Mouse (Mus musculus) macrophage (primary cell): ENCODE measurements around the gene Odf2. TPM values are rescaled to one million over a fixed set of nuclear protein-coding genes. Genes with fewer than 3 reads are reported as not detected.

Experiments used
- H3K27ac ChIP-seq: fragments of 350-480 bp; formaldehyde crosslinking; 2 replicates; pipeline ENCODE4 v1.9.0; 2021
- H3K36me3 ChIP-seq: fragments of 350-480 bp; formaldehyde crosslinking; 2 replicates; pipeline ENCODE4 v1.9.0; 2021; ENCODE audit errors: inconsistent target
- H3K4me3 ChIP-seq: fragments of 350-480 bp; formaldehyde crosslinking; 2 replicates; pipeline ENCODE4 v1.9.0; 2021; ENCODE audit errors: inconsistent target
- H3K79me2 ChIP-seq: fragments of 350-480 bp; formaldehyde crosslinking; 2 replicates; pipeline ENCODE4 v1.9.0; 2021; ENCODE audit errors: inconsistent target
- WGBS: methylation state at CpG from one replicate; pipeline ENCODE4 v1.1.7; 2026; ENCODE audit warnings: inconsistent platforms; ENCODE audit not compliant: missing documents; 5-methylcytosine and 5-hydroxymethylcytosine counted together
- polyA plus RNA-seq: library from polyadenylated mRNA; stranded (reverse); fragments of 250-400 nt; gene quantifications from 3 replicates; pipeline ENCODE4 v1.2.4, GENCODE M21; 2018; ENCODE audit warnings: inconsistent platforms

Gene Odf2
- polyA plus RNA-seq, 1 experiment from 2014 or later: 46.9 TPM

DNA sequence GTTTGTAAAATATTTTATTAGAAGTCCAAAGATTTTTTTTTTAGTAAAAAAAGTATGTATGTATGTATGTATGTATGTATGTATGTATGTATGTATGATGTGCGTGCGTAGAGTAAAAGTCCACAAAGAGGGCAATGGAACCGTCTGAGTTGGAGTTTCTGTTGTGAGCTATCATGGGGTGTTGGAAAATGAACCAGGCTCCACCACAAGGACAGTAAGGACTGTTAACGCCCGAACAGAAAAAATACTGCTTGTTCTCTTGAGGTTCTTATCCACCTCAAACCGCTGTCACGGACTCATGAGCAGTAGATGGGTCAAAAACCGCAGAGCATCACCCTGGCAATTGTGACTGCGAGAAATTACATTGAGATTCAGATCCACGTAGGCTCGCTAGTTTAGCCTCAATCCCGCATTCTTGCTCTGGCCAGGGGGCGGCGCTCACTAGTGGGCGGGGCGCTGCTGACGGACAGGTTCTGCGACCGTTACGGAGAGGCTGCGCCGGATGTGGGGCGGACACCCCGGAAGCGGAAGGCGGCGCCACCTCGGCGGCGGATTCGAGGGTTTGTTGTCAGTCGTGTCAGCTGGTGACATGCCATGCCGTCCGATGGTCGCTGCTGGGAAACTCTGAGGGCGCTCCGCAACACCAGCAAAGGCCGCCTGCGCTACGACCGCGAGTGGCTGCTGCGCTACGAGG lies 46.0 kb downstream of the Odf2 start, which contains the start of gene Gle1:
Gene Gle1 (plus strand): TSS at position 521 of the 694 bp plus-strand sequence.
- peaks cover 8% of the 10 kb centered on the region; the same call in 1 of the 2 replicates for H3K79me2 ChIP-seq
- WGBS: 3% methylated on average over 37 of the region's 44 CpGs
- H3K27ac ChIP-seq: peak within 1 kb of the TSS; percentile 32; the same call in 1 of the 2 replicates
- peaks cover 13% of the 10 kb centered on the region; the same call in 1 of the 2 replicates for H3K36me3 ChIP-seq
- H3K4me3 ChIP-seq: peak within 1 kb of the TSS; percentile 65

DNA sequence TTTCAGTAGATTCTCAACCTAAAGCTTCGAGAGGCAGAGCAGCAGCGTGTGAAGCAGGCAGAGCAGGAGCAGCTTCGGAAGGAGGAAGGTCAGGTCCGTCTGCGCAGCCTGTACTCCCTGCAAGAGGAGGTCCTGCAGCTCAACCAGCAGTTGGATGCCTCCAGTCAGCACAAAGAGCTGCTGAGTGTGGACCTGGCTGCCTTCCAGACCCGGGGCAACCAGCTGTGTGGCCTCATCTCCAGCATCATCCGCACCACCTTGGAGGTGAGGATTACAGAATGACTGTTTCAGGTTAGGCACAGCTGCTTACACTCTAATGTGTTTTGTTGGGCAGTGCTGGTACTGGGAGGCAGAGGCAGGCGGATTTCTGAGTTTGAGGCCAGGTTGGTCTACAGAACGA lies 51.1 kb downstream of the Odf2 start:
- H3K4me3 ChIP-seq: no peak overlapping the region
- H3K27ac ChIP-seq: no peak overlapping the region
- WGBS: 97% methylated on average over 9 of the region's 9 CpGs
- H3K36me3 ChIP-seq: peaks cover 39% of the 10 kb centered on the region
- H3K79me2 ChIP-seq: peaks cover 8% of the 10 kb centered on the region; the same call in 1 of the 2 replicates

DNA sequence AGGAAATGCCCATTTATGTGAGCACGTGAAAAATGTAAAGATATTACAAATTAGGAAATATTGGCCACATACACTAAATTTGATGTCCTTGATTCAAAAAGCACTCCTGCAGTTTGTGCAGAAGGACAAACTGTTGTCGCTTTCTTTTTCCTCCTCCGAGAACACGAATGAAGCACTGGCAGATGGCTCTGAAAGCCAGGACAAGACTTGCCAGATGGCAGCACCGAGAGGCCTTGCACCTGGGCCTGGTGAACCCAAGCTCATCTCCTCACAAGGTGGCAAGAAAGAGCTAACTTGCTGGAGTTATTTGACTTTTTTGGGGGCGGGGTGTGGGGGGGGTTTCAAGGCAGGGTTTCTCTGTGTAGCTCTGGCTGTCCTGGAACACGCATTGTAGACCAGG lies 51.8 kb downstream of the Odf2 start:
- Histone ChIP-seq H3K36me3 (peaks cover 40% of the 10 kb centered on the region), H3K4me3 (no peak overlapping the region), H3K79me2 (peaks cover 5% of the 10 kb centered on the region; the same call in 1 of the 2 replicates), H3K27ac (no peak overlapping the region)
- 87% methylated on average over 7 of the region's 7 CpGs for WGBS

GRCm38 (mm10) chr2:29944723-29945122 lies 55.7 kb downstream of the Odf2 start:
- 100% methylated on average over 1 of the region's 1 CpGs for WGBS
- H3K27ac ChIP-seq: no peak overlapping the region
- no peak overlapping the region for H3K4me3 ChIP-seq
- H3K36me3 ChIP-seq: peaks cover 50% of the 10 kb centered on the region
- H3K79me2 ChIP-seq: no peaks in the 10 kb centered on the region

DNA sequence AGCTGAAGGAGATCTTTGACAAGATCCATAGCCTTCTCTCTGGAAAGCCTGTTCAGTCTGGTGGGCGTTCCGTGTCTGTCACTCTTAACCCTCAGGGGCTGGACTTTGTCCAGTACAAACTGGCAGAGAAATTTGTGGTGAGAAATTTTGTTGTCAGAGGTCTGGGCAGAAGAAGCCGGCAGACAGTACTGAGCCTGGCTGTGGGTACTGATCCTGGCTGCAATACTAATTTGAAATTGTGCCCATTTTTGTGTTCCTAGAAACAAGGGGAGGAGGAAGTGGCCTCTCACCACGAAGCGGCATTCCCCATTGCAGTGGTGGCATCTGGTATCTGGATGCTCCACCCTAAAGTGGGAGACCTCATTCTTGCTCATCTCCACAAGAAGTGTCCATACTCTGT lies 59.9 kb downstream of the Odf2 start:
- Histone ChIP-seq H3K27ac (no peak overlapping the region), H3K79me2 (no peaks in the 10 kb centered on the region), H3K4me3 (no peak overlapping the region), H3K36me3 (peaks cover 45% of the 10 kb centered on the region)
- 74% methylated on average over 5 of the region's 5 CpGs for WGBS

DNA sequence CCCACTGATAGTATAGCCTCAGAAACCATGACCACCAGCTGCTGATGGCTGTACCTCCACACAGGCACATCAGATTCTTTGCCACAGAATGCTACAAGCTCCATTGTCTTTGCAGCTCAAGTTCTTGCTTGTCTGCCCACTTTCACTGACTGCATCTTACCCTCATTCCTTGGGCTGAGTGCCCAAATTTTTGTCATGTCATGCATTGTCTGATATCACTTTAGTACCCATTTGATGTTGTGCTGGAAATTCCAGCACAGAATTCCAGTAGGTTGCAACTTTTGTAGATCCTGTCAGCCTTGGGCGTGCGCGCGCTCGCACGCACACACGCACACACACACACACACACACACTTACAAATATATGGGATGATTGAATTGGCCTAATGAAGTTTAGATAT lies 72.2 kb downstream of the Odf2 start:
- H3K4me3 ChIP-seq: no peak overlapping the region
- peaks cover 4% of the 10 kb centered on the region for H3K79me2 ChIP-seq
- WGBS: no CpG with 5 or more reads among the region's 7 CpGs
- H3K36me3 ChIP-seq: no peaks in the 10 kb centered on the region
- H3K27ac ChIP-seq: no peak overlapping the region

GRCm38 (mm10) chr2:29964354-29965249 lies 75.6 kb downstream of the Odf2 start:
- peaks cover 37% of the 10 kb centered on the region for H3K79me2 ChIP-seq
- H3K4me3 ChIP-seq: peak overlapping the region; percentile 26
- H3K27ac ChIP-seq: peak overlapping the region; percentile 72
- H3K36me3 ChIP-seq: no peaks in the 10 kb centered on the region
- WGBS: 18% methylated on average over 10 of the region's 10 CpGs

DNA sequence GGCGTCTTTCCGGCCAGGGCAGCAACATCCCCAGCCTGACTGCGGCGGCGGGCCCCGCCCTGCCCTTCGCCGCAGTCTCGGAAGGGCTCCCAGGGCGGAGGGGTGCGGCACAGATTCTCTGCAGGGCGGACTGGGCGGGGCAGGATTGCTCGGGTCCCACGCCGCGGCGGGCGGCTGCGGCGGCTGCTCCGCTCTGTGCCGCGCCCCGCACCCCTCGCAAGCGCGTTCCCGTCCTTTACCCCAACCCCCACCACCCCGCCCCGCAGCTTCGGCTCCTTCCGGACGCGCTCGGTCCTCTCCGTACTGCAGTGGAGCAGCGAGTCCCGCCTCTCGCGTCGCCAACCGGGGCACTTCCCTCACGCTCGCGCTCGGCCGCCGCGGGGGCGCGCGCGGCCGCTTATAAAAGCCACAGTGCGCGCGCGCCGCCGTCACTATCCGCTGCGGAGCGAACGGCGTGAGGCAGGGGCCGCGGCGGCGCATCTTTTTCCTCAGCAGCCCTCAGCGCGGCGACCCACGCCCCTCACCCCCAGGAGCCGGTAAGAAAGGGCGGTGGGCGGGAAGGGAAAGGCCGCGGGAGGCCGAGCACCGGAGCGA lies 76.3 kb downstream of the Odf2 start, which contains the start of gene Sptan1:
Gene Sptan1 (plus strand): TSS at position 311 of the 594 bp plus-strand sequence.
- peaks cover 45% of the 10 kb centered on the region for H3K79me2 ChIP-seq
- H3K27ac ChIP-seq: peak within 1 kb of the TSS; percentile 72
- no peaks in the 10 kb centered on the region for H3K36me3 ChIP-seq
- peak within 1 kb of the TSS; percentile 57 for H3K4me3 ChIP-seq
- WGBS: under 1% methylated on average over 81 of the region's 82 CpGs

GRCm38 (mm10) chr2:29965906-29966305 lies 76.9 kb downstream of the Odf2 start:
- H3K79me2 ChIP-seq: peaks cover 50% of the 10 kb centered on the region
- H3K27ac ChIP-seq: no peak overlapping the region
- H3K36me3 ChIP-seq: no peaks in the 10 kb centered on the region
- H3K4me3 ChIP-seq: peak overlapping the region; percentile 57
- WGBS: under 1% methylated on average over 40 of the region's 41 CpGs

DNA sequence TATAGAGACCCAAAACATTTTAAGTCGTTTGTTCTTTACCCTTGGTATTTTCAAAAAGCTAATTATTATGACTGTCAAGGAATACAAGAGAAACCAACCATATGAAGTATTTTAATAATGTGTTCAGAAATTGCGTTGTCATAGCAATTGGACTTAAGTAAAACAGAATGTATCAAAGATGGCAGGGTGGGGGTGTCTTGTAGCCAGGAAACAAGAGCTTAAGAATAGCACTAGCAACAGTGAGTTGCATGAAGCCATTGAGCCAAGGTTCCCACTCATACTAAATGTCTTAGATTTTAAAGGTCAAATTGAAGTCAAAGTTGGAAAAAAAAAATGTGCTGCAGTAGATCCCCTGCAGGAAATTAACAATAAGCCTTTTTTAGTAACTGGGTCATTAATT lies 77.8 kb downstream of the Odf2 start:
- WGBS: 79% methylated on average over 2 of the region's 2 CpGs
- Histone ChIP-seq H3K27ac (no peak overlapping the region), H3K4me3 (peak overlapping the region; percentile 57; the same call in 1 of the 2 replicates), H3K79me2 (peaks cover 59% of the 10 kb centered on the region), H3K36me3 (no peaks in the 10 kb centered on the region)

DNA sequence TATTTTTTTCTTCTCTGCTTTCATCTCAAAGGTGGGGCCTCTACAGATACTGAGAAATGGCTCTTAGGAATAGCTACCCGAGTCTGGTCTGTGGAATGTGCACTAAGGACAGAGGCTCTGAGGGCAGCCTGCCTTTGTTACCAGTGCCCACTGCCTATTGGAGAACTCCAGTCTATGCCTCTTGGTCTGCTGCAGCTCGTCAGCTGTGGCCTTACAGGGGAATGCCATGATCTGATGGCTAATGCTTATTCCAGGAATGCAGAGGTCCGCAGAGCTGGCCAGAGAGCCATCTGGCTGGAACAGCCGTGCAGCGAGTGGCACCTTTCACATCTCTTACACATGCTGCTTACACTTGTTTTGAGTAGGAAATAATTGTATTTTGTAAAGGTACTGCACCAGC lies 78.7 kb downstream of the Odf2 start:
- peaks cover 69% of the 10 kb centered on the region for H3K79me2 ChIP-seq
- no peak overlapping the region for H3K27ac ChIP-seq
- H3K36me3 ChIP-seq: no peaks in the 10 kb centered on the region
- H3K4me3 ChIP-seq: no peak overlapping the region
- WGBS: 98% methylated on average over 5 of the region's 5 CpGs

DNA sequence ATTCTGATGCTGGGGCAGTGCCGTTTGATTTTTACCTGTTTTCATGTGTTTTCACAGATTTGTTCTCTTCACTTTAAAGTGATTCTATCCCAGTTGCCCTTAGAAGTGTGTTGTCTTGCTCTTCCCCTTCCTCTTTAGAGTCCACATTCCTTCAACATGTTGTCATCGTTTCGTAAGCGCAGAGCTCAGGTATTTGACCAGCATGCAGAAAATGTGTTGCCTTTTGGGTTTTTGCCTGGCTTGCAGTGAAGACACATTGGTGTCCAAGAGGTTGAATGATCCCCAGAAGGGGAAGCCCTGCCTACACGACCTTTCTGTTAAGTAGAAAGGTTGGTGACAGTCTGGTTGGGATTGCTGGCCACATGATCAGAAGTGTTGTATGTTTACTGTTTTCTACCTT lies 79.6 kb downstream of the Odf2 start:
- no peaks in the 10 kb centered on the region for H3K36me3 ChIP-seq
- no peak overlapping the region for H3K4me3 ChIP-seq
- peaks cover 77% of the 10 kb centered on the region for H3K79me2 ChIP-seq
- 79% methylated on average over 5 of the region's 5 CpGs for WGBS
- H3K27ac ChIP-seq: no peak overlapping the region

DNA sequence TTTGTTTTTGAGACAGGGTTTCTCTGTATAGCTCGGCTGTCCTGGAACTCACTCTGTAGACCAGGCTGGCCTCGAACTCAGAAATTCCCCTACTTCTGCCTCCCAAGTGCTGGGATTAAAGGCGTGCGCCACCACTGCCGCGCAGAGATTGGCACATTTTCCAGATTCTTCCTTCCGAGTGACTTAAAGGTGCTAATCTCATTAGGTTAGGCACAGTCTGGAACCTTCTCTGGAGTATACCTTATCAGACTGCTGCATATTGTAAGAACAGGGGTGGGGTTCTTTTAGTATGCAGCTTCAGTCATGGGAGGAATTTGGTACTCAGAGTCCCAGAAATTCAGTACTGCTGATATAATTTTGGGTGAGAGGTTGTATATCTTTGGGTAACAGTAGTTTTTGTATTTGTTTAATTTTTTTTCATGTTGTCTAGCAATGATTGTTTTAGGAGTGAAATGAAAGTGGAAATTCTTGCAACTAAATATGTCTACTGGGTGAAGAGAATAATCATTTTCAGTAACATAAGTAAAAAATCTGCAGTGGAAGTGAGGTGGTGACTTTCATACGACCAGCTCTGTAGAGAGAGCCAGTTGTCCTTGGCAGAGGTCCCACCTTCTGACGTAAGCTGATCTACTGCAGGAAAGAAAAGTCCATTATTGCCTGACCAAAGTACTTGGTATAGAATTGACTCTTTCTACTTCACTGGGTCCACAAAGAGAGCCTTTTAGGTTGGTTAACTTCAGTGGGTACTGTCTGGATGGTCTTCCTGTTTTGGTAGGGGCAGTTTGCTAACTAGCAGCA lies 83.0 kb downstream of the Odf2 start:
- WGBS: 82% methylated on average over 9 of the region's 9 CpGs
- no peak overlapping the region for H3K27ac ChIP-seq
- H3K36me3 ChIP-seq: peaks cover 6% of the 10 kb centered on the region; the same call in 1 of the 2 replicates
- peaks cover 97% of the 10 kb centered on the region for H3K79me2 ChIP-seq
- no peak overlapping the region for H3K4me3 ChIP-seq

DNA sequence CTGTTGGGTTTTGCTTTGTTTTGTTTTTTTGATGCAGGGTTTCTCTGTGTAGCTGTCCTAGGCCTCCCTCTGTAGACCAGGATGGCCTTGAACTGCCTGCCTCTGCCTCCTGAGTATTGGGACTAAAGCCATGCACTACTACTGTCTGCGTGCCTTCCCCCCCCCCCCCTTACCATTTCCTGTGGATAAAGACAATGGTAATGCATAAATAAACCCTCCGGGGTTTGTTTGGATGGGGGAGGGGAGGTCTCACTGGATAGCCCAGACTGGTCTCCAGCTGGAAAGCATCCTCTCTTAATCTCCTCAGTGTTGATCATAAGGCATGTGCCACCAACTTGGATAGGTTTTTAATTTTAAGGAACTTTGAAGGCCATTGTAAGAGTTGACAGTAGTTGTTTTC lies 84.5 kb downstream of the Odf2 start:
- Histone ChIP-seq H3K4me3 (no peak overlapping the region), H3K27ac (no peak overlapping the region), H3K36me3 (peaks cover 9% of the 10 kb centered on the region; the same call in 1 of the 2 replicates), H3K79me2 (peaks cover 92% of the 10 kb centered on the region)
- WGBS: 50% methylated on average over 2 of the region's 2 CpGs
